22 mouse cellular contexts compared by ENCODE assay signal in genomic region chr7:52120189-52120588, GRCm38 (mm10).
"Had no signal": no experiment of that assay in that cellular context is flagged by ENCODE, and none has a peak within 500 bp of the region (broad histone marks: within the 10 kb centered on the region; RNA-seq: fewer than 3 reads in every experiment).

No protein-coding gene starts in this region.

- H3K27me3 ChIP-seq: limb, embryonic 12.5 days; limb, embryonic 13.5 days; limb, embryonic 15.5 days; liver, embryonic 13.5 days; liver, embryonic 15.5 days; lung, embryonic 15.5 days; megakaryocyte, embryonic 14.5 days; midbrain, embryonic 12.5 days; midbrain, embryonic 13.5 days; midbrain, embryonic 15.5 days; neural tube, embryonic 12.5 days had no signal

- H3K9ac ChIP-seq: limb, embryonic 12.5 days; limb, embryonic 13.5 days; limb, embryonic 15.5 days; liver, embryonic 13.5 days; liver, embryonic 14.5 days; liver, embryonic 15.5 days; liver, postnatal 0 days; lung, embryonic 14.5 days; lung, embryonic 15.5 days; midbrain, embryonic 12.5 days; midbrain, embryonic 13.5 days; midbrain, embryonic 15.5 days; neural tube, embryonic 12.5 days had no signal

- ATAC-seq: liver, postnatal 0 days; lung, postnatal 0 days; midbrain, embryonic 13.5 days; midbrain, embryonic 15.5 days; midbrain, embryonic 16.5 days had no signal

- H3K27ac ChIP-seq: limb, embryonic 10.5 days; limb, embryonic 12.5 days; limb, embryonic 13.5 days; limb, embryonic 15.5 days; liver, embryonic 13.5 days; liver, embryonic 14.5 days; liver, embryonic 15.5 days; lung, embryonic 15.5 days; macrophage; midbrain, embryonic 10.5 days; midbrain, embryonic 12.5 days; midbrain, embryonic 13.5 days; midbrain, embryonic 15.5 days; neural tube, embryonic 12.5 days had no signal

- H3K4me1 ChIP-seq: limb, embryonic 10.5 days; limb, embryonic 12.5 days; limb, embryonic 13.5 days; limb, embryonic 15.5 days; liver, embryonic 13.5 days; liver, embryonic 15.5 days; lung, embryonic 15.5 days; megakaryocyte, embryonic 14.5 days; midbrain, embryonic 10.5 days; midbrain, embryonic 12.5 days; midbrain, embryonic 13.5 days; midbrain, embryonic 15.5 days; neural tube, embryonic 12.5 days had no signal

- H3K36me3 ChIP-seq: limb, embryonic 10.5 days; limb, embryonic 12.5 days; limb, embryonic 13.5 days; limb, embryonic 15.5 days; liver, embryonic 13.5 days; liver, embryonic 15.5 days; lung, embryonic 15.5 days; midbrain, embryonic 10.5 days; midbrain, embryonic 12.5 days; midbrain, embryonic 13.5 days; midbrain, embryonic 15.5 days; neural tube, embryonic 12.5 days had no signal

- H3K4me2 ChIP-seq: limb, embryonic 12.5 days; limb, embryonic 13.5 days; limb, embryonic 15.5 days; liver, embryonic 11.5 days; liver, embryonic 13.5 days; liver, embryonic 15.5 days; lung, embryonic 14.5 days; lung, embryonic 15.5 days; midbrain, embryonic 11.5 days; midbrain, embryonic 12.5 days; midbrain, embryonic 13.5 days; midbrain, embryonic 15.5 days; neural tube, embryonic 12.5 days had no signal

- H3K9me3 ChIP-seq: limb, embryonic 10.5 days; limb, embryonic 12.5 days; limb, embryonic 13.5 days; limb, embryonic 15.5 days; liver, embryonic 13.5 days; liver, embryonic 15.5 days; lung, embryonic 15.5 days; midbrain, embryonic 10.5 days; midbrain, embryonic 12.5 days; midbrain, embryonic 13.5 days; midbrain, embryonic 15.5 days; neural tube, embryonic 12.5 days had no signal

- H3K4me3 ChIP-seq: limb, embryonic 10.5 days; limb, embryonic 12.5 days; limb, embryonic 13.5 days; limb, embryonic 15.5 days; liver, embryonic 13.5 days; liver, embryonic 15.5 days; lung, embryonic 15.5 days; megakaryocyte, embryonic 14.5 days; midbrain, embryonic 10.5 days; midbrain, embryonic 12.5 days; midbrain, embryonic 13.5 days; midbrain, embryonic 15.5 days; myocyte; neural tube, embryonic 12.5 days had no signal
